Mouse (Mus musculus) kidney, adult 2 months (tissue): ENCODE data around the gene Spata32. TPM values are rescaled to one million over a fixed set of nuclear protein-coding genes. Genes with fewer than 3 reads are reported as not detected.

ENCODE experiments used
- DNase-seq: peaks from one replicate; pipeline ENCODE4 v3.0.0; 2021
- H3K27ac ChIP-seq: fragments of 200-500 bp; 2 replicates; pipeline ENCODE4 v1.5.1; 2012; ENCODE audit warnings: low read depth, low read length, control low read depth, inconsistent platforms; ENCODE audit not compliant: insufficient read depth
- H3K27me3 ChIP-seq: fragments of 200-500 bp; replicated peaks from 2 replicates; pipeline ENCODE4 v1.6.1; 2012; ENCODE audit warnings: mild to moderate bottlenecking, moderate library complexity, low read length, inconsistent platforms; ENCODE audit not compliant: control insufficient read depth, insufficient read depth
- H3K36me3 ChIP-seq: fragments of 200-500 bp; 2 replicates; pipeline ENCODE4 v1.6.1; 2012; ENCODE audit warnings: mild to moderate bottlenecking, moderate library complexity, low read length, inconsistent platforms; ENCODE audit not compliant: control insufficient read depth, insufficient read depth
- H3K4me1 ChIP-seq: fragments of 200-500 bp; 2 replicates; pipeline ENCODE4 v1.6.1; 2011; ENCODE audit warnings: low read length; ENCODE audit not compliant: control insufficient read depth, insufficient read depth
- H3K4me3 ChIP-seq: fragments of 200-500 bp; 2 replicates; pipeline ENCODE4 v1.5.1; 2011; ENCODE audit warnings: mild to moderate bottlenecking, low read depth, low read length, control low read depth; ENCODE audit not compliant: insufficient read depth
- CTCF ChIP-seq: fragments of 200-500 bp; conservative IDR thresholded peaks from 2 replicates; pipeline ENCODE4 v1.5.1; 2011; ENCODE audit warnings: low read depth, mild to moderate bottlenecking, control low read depth, low read length, moderate library complexity, mixed read lengths; ENCODE audit not compliant: insufficient read depth, insufficient read length
- POLR2A ChIP-seq: fragments of 200-500 bp; IDR thresholded peaks from one replicate; pipeline ENCODE4 v1.6.1; 2011; ENCODE audit warnings: low read depth, low read length, control low read depth
- WGBS: fragments of 180-500 bp; shearing (Covaris S2); methylation state at CpG from one replicate; pipeline ENCODE4 v1.1.7; 2018; 5-methylcytosine and 5-hydroxymethylcytosine counted together
- polyA plus RNA-seq: library from polyadenylated mRNA; depleted of rRNA; stranded (reverse); fragments of >200 nt; gene quantifications from 2 replicates; pipeline ENCODE4 v1.2.3, GENCODE M21; 2012; rRNA removed

Spata32 gene
- not detected in 2 replicates for polyA plus RNA-seq

DNA sequence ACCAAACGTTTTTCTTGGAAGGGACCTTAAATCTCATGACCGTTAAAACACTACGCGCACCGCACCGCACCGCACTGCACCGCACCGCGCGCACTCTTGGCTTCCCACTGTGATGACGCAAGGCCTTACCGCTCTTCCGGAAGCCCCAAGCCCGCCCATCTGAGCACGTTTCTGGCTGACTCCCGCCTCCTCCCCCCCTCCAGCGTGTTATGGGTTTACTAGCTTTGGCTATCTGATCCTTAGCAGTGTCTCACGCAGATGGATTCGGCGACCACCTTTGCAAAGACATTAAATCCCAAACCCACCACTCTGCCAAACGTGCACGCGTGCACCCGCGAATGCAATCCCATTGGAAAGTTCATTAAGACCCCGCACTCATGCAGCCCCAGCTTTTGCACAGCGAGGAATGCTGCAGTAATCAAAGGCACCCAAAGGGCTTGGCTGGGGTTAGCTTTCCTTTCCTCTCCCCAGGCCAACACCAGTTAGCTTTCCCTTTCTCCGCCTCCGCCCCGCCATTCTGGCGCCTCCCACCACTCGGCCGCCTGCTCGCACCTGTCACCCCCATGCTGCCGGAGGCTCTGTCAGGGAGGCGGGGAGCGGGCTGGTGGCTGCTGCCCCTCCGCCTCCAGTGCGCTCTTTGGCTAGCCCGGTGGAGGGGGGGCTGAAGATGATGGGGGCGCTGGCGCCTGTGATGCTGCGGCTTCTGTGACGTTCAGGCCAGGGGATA lies at the start of gene Spata32:
Spata32 (minus strand) TSS at position 643 of the 727 bp plus-strand sequence.
- peaks cover 18% of the 10 kb centered on the region for H3K4me1 ChIP-seq
- H3K27me3 ChIP-seq = no peaks in the 10 kb centered on the region
- TF ChIP-seq CTCF (no peak), POLR2A (no peak)
- no peaks in the 10 kb centered on the region for H3K36me3 ChIP-seq
- WGBS = 2% methylated on average over 45 of the region's 45 CpGs
- peak within 1 kb of the TSS; percentile 60 for H3K4me3 ChIP-seq
- H3K27ac ChIP-seq = no peak within 1 kb of the TSS
- peak; percentile 59 for DNase-seq

DNA sequence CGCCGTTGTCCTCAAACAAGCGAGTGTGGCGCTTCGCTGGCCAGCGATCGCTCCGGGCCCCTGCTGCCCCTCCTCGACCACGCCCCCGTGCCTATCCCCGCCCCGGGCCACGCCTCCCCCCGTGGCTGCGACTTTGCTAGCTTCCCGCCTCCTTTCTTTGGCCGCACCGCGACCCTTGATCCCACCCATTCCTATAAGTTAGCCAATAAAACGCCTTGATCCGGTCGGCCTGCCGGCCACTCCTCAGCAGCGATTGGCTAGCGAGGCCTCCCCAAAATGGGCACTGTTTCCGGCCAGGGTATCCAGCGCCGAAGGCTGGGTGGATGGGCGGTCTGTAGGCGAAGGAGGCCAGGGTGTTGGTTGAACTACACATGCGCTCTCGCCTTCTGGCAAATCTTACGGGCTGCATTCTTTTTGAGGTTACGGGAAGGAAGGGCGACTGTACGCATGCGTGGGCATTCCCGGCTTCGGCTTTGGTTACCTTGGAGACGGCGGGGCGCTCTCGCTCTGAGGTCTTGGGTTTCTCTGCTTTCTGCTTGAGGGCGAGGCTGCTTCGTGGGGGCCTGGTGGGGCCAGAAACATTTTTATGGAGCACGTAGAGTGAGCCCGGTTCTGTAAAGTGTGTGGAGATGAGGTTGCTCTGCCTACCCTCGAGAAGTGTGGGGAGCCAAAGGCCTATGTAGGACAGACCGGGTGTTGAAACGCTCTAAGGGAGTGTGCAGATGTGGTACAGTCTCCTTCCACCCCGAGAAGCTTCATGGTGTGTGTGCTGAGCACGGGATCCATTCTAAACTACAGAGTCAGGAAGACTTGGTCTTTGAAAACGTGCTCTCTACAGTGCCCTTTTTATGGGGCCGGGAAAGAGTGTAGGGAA lies 49.4 kb upstream of the Spata32 start, which contains the start of gene Map3k14:
Map3k14 (minus strand) TSS at position 127 of the 874 bp plus-strand sequence.
- H3K4me1 ChIP-seq = peaks cover 26% of the 10 kb centered on the region; the same call in 1 of the 2 replicates
- H3K27ac ChIP-seq = peak within 1 kb of the TSS; percentile 76

DNA sequence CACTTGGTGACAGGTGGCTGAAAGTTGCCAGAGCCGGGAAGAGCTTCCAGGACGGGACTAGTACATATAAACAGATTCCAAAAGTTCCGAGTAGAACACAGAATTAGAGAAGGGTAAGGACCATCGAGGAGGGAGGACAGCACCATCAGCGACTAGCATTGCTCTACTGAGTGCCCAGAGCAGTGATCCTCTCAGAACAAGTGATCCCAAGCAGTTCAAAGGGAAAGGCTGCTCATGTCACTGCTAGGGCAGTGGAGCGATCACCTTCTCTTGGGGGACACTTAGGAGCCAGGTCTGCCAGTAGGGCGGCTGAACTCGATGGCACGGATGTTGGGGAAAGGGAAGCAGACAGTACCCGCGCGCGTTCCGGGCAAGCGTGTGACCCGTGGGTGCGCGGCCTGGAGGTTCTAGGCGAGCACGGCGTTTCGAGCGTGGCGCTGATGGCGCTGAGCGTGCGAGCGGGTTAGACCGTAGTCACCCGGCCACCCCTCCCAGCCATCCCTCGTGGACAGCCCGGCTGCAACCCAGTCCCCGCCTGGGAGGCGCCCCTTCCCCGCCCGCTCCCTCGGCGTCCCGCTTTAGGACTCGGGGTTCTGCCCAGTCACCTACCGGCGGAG lies 48.6 kb upstream of the Spata32 start:
- no peak for TF ChIP-seq CTCF
- TF ChIP-seq POLR2A = no peak
- DNase-seq = no peak
- Histone ChIP-seq H3K36me3 (no peaks in the 10 kb centered on the region), H3K4me3 (peak overlapping the region; percentile 76), H3K27me3 (no peaks in the 10 kb centered on the region), H3K27ac (peak overlapping the region; percentile 76), H3K4me1 (peaks cover 32% of the 10 kb centered on the region)
- 1% methylated on average over 42 of the region's 42 CpGs for WGBS

More for the DNA sequence above, 49.4 kb upstream of the Spata32 start, which contains the start of gene Map3k14:
- 1% methylated on average over 49 of the region's 55 CpGs for WGBS
- Histone ChIP-seq H3K27me3 (no peaks in the 10 kb centered on the region), H3K36me3 (no peaks in the 10 kb centered on the region), H3K4me3 (peak within 1 kb of the TSS; percentile 76)
- TF ChIP-seq POLR2A (peak; percentile 84), CTCF (no peak)
- peak; percentile 100 for DNase-seq

GRCm38 (mm10) chr11:103265856-103266255 lies 47.6 kb upstream of the Spata32 start:
- H3K4me1 ChIP-seq = peaks cover 36% of the 10 kb centered on the region
- TF ChIP-seq CTCF (no peak), POLR2A (no peak)
- WGBS = 53% methylated on average over 2 of the region's 2 CpGs
- no peaks in the 10 kb centered on the region for H3K27me3 ChIP-seq
- no peak overlapping the region for H3K27ac ChIP-seq
- H3K36me3 ChIP-seq = no peaks in the 10 kb centered on the region
- no peak overlapping the region for H3K4me3 ChIP-seq
- no peak for DNase-seq

GRCm38 (mm10) chr11:103265211-103265610 lies 47.0 kb upstream of the Spata32 start:
- H3K27me3 ChIP-seq = no peaks in the 10 kb centered on the region
- DNase-seq = peak; percentile 40
- H3K36me3 ChIP-seq = no peaks in the 10 kb centered on the region
- no peak overlapping the region for H3K27ac ChIP-seq
- no peak overlapping the region for H3K4me3 ChIP-seq
- H3K4me1 ChIP-seq = peaks cover 36% of the 10 kb centered on the region
- TF ChIP-seq CTCF = no peak
- TF ChIP-seq POLR2A = no peak
- 42% methylated on average over 7 of the region's 7 CpGs for WGBS

- H3K27ac ChIP-seq = peak overlapping the region; percentile 39
- 31% methylated on average over 20 of the region's 20 CpGs for WGBS
- peak overlapping the region; percentile 44 for H3K4me3 ChIP-seq
- H3K36me3 ChIP-seq = no peaks in the 10 kb centered on the region
- no peaks in the 10 kb centered on the region for H3K27me3 ChIP-seq
- peaks cover 36% of the 10 kb centered on the region for H3K4me1 ChIP-seq
- DNase-seq = peak; percentile 79
- no peak for TF ChIP-seq CTCF
- TF ChIP-seq POLR2A = no peak
These were observed 46.3 kb upstream of the Spata32 start for GRCm38 (mm10) chr11:103264427-103265005.
